Mouse (Mus musculus) 3T3-L1 (cell line): ENCODE results near the gene Cyp8b1.

ENCODE experiments used
- DNase-seq: peaks from one replicate; pipeline ENCODE4 v3.0.0-alpha.2; 2015; ENCODE audit warnings: low read depth, low spot score

Cyp8b1 gene

GRCm38 (mm10) chr9:121916102-121916501, at the start of gene Cyp8b1:
Gene Cyp8b1, minus strand, starts transcription at chr9:121916305.
- no peak for DNase-seq

GRCm38 (mm10) chr9:121964941-121965340, 48.8 kb upstream of the Cyp8b1 start:
- no peak for DNase-seq

GRCm38 (mm10) chr9:121959966-121960635, 44.0 kb upstream of the Cyp8b1 start:
- DNase-seq = peak; percentile 85

DNA sequence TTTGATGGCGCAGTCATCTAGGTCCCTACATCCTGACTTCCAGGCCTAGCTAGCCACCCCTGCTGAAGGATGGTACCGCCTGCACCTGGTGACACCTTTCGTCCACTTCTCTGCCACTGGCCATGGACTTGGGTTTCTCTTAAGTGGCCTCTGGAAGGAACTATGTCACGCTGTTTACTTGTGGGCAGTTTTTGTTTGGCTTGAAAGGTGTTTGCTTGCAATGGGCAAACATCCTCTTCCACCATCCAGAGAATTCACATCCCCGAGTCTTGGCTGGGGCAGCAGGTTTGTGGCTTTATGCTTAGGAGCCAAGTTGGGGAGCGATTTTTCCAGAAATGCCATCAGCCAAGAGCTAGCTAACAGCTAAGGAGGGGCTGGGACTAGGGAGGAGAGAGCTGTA, 36.5 kb upstream of the Cyp8b1 start:
- no peak for DNase-seq

- DNase-seq = no peak
These were observed 35.0 kb upstream of the Cyp8b1 start for GRCm38 (mm10) chr9:121951114-121951423.

DNA sequence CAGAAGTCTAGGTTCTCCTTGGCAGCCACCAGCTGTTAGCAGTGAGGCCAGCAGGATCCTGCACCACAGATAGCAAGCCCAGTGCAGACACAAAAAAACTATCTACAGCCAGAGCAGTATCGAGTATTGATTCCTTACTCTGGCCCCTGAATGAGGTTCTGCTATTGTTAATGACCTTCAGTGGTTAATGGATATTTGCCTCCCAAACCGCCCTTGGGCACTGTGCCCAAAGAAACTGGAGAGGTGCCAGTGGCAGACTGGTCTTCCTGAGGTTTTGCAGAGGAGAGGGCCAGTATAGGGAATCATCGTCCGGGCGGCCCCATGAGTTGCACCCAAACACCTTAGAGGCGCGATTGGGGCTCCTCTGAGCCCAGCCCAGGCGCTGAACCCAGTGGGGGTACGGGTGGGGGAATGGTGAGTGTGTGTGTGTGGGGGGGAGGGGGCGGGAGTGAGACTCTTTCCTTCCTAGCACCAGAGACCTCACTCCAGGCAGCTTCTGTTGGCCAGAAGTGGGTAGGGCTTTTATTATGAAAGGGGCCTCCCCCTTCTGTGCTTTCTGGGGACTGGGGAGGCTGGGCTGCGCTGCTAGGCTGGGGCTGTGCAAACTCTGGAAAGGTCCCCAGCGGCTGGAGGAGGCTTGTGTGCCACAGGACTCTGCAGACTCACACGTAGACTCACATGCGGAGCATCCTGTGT, 34.5 kb upstream of the Cyp8b1 start, which contains the start of gene Fam198a:
Fam198a (plus strand) TSS at position 571 of the 696 bp plus-strand sequence.
- peak; percentile 32 for DNase-seq

DNA sequence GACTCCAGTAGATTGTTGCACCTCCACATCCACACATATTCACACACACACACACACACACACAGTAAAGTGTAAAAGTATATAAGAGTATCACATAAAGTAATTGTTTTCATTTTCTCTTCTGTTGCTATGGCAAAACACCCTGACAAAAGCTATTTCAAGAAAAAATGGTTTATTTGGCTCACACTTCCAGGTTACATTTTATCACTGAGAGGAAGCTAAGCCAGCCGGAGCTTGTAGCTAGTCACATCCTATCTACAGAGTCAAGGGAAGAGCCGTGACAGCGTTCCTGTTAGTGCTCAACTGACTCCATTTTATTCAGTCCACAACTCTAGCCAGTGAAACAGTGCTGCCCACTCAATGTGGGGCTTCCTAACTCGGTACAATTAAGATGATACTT, 32.3 kb upstream of the Cyp8b1 start:
- DNase-seq = no peak

DNA sequence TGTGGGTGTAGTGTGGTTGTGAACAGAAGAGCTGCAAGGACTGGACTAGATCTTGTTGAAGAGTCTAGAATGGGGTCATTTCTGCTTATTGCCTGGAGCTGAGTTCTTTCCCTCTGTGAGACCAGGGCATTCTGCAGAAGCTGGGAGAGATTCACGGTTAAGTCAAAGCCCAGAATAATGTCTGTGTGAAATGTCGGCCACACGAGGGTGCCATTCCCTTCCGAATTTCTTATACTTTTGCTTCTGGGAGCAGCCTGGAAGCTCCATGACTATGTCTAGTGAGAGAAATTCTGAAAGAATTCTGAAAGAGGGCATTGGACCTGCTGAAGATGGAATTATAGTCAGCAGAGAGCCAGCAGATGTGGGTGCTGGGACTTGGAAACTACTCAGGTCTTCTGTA, 31.7 kb upstream of the Cyp8b1 start:
- peak; percentile 78 for DNase-seq

DNA sequence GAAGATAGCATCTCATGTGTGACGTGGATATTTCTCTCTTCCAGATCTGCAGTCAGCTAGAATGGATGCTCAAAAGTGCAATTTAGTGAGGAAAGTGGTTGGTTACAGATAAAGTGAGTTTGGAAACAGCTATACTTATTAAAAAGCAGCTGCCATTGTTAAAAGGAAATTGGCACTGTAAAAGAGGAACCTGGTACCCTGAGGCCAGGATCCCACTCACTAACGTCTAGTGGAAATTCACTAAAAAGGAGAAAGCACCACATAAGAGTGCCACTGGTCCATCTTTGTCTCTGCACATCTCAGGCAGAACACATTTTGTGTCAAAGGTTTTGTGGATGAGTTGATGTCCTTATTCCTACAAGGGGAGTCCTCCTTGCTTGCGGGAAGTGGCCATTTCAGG, 27.5 kb upstream of the Cyp8b1 start:
- DNase-seq = no peak

DNA sequence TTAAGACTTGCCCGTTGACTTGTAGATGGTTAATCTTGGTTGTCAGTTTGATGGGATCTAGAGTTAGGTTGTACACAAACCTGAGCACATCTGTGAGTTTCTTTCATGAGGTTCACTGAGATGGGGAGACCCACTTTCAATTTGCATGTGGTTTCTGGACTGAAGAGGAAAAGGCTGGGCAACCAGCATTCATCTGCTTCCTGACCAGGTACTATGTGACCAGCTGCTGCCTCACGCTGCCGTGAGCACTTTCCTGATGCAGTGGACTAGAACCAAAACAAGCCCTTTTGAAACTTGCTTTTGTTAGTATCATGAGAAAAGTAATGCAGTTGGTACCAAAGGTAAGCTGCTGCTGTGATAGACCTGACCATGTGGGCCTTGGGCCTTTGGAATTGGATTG, 26.9 kb upstream of the Cyp8b1 start:
- DNase-seq = no peak

GRCm38 (mm10) chr9:121937944-121938355, 21.8 kb upstream of the Cyp8b1 start:
- peak; percentile 75 for DNase-seq

GRCm38 (mm10) chr9:121937451-121937864, 21.4 kb upstream of the Cyp8b1 start:
- no peak for DNase-seq

DNA sequence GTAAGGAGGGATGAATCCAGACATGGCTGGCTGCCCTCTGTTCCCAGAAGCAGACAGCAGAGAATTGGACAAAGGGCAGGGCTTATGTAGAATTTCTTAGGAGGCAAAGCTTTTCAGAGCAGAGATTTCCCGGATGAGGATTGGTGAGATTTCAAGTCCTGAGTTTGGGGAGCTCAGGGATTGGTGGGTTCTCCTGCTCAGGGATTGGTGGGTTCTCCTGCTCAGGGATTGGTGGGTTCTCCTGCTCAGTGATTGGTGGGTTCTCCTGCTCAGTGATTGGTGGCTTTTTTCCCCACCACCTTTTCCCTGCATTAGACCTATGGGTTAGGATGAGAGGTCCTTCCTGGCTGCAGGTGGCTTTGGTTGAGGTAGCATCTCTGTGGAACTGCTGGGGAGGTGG, 20.8 kb upstream of the Cyp8b1 start:
- peak; percentile 54 for DNase-seq

DNA sequence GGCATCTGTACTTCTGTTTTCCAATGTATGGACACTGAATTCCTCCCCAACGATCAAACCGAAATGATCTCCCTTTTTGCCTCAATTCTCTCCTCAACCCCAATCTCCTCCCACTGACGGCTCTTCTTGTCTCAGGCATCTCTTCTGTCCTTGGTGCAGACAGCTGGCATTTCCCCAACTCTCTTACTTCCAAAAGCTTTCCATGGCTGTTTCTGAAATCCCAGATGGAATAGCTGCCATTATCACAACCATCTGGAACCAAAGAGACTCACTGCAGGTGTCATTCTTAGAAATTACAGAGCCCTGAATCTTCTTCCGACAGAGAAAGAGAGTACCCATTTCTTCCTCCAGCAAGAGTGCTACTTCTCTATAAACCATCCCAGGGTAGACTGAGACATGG, 18.8 kb upstream of the Cyp8b1 start:
- DNase-seq = no peak

DNA sequence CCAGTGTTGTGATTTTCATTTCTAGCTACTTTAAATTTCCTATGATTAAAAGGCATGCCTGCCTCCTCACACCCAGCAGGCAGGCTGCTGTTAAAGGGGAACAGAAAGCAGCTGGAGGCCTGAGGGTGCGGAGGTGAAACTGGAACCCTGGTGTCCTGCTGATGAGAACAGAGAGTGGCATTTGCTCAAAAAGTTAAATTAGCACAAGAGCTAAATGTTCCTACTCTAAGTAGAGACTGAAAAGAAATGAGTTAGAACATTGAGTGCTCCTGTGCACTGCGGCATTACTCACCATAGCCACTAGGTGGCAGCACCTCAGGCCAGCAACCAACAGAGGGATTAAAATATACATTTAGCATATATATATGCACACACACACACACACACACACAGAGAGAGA, 12.4 kb upstream of the Cyp8b1 start:
- DNase-seq = peak; percentile 68

- DNase-seq = no peak
These were observed 11.6 kb upstream of the Cyp8b1 start for GRCm38 (mm10) chr9:121927721-121928120.

GRCm38 (mm10) chr9:121926634-121927405, 10.7 kb upstream of the Cyp8b1 start:
- DNase-seq = no peak

DNA sequence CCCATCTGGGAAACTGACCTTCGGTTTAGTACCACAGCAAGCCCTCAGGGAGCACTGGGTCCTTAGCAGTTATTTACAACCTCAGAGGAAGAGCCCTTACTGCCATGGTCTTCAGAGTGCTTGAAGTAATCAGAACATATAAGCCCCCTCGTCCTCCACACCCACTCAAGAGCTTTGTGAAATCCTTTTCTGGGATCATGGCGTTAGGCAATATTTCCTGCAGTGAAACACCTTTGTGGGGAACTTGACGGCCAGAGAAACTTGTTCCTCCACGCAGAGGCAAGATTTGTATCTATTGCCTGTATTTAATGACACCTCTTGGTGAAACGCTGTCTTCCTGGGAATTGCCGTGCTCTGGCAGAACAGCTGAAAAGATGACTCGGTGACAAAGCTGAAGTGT, 9.9 kb upstream of the Cyp8b1 start:
- DNase-seq = no peak

DNA sequence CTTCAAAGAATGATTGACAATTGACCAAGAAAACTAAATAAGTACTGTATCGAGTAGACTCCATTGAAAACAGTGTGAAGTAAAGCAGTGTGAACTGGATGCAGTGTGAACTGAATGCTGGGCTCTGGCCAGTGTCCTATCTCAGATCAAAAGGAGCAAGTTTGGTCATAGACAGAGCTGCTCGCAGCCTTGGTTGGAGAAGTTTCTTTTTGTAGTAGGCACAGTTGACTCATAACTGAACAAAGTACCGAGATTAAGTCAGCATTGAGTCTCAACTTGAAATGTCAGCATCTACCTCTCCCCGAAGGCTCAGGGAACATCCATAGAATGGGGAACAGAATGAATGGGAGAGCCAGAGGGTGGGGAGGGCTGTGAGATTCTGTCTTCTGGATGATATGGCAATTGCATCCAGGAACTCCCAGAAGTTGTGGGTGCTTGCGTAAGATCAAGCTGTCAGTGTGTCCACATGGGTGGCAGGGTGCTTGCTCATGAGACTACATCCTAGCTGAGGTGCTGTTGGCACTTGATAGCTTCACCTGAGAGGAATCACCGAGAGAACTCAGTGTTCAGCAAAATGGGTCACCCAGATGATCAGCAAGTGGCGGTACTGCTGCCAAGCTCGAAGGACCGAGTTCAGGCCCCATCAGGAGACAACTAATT, 8.9 kb upstream of the Cyp8b1 start:
- no peak for DNase-seq

DNA sequence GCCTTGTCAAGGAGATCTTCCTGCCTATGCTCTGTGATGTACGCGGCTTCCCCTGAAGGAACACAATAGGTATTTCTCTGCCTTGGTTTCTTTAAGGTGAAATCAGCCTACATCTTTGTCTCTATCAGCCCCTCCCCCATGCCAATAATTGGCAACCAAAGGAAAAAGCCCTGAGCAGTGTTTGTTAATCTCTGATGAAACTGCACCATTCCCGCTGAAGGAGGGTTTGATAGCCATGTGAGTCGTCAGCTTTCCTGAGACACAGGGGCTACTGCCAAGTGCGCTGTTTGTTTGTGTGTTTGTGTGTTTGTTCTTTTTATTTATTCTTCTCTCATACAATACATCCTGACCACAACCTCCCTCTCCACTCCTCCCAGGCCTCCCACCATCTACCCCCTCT, 7.8 kb upstream of the Cyp8b1 start:
- no peak for DNase-seq

DNA sequence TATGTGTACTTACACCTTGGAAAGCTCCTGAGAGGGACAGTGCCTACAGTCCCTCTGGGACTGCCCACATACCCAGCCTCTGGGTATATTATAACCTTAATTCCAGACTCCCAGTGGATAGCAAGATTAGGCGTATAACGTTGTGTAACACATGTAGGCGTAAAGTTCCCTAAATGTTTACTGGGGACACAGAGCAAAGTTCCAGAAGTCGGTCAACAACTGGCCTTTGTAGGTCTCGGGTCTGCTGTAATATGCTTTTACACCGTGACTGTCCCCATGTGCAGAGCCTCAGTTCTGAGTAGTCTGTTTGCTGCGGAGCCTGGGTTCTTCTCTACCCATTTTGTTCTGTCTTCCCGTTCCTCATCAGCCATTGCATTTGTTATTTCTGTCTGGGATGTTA, 7.3 kb upstream of the Cyp8b1 start:
- DNase-seq = no peak

GRCm38 (mm10) chr9:121919027-121919501, 3.0 kb upstream of the Cyp8b1 start:
- DNase-seq = no peak
